Mouse (Mus musculus): ENCODE measurements around the gene Cd81.

DNA sequence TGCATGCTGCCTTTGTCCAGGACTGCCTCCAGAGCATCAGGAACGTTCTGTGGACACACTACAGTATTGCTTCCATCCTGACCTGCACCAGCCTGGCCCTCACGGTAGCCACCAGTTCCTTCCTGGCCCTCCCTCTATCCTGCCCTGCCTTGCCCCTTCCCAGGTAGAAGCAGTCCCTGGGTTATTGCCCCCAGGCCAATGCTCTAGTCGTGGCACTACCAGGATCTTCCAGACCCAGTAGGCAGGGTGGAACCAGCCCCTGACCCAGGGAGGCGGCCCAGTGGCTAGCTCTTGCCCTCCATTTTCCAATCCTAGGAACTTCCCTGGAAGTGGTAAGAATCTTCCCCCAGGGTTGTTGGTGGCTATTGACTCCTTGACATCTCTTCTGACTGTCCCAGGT lies 35.4 kb upstream of the Cd81 start:
- TF ChIP-seq CTCF (IDR thresholded peaks at IDR 0.05; ENCODE audit: control insufficient read depth, insufficient read depth, insufficient replicate concordance, low read depth, low read length) (no peak), POLR2A (IDR thresholded peaks at IDR 0.05; ENCODE audit: control insufficient read depth, low read depth, low read length) (no peak)

Data from testis, adult 2 months (tissue).